Mouse (Mus musculus): ENCODE measurements at regions not wholly inside any gene's neighbourhood (a gene's known extent, or its start where the extent isn't known, plus 50 kb on each side); places are given as distances from the start of the nearest gene placed in this dataset.
"Not testable (repeated sequence)": the region's sequence is repeated elsewhere in the genome, so short reads cannot be mapped to it uniquely, and the experiment has no call there.

DNA sequence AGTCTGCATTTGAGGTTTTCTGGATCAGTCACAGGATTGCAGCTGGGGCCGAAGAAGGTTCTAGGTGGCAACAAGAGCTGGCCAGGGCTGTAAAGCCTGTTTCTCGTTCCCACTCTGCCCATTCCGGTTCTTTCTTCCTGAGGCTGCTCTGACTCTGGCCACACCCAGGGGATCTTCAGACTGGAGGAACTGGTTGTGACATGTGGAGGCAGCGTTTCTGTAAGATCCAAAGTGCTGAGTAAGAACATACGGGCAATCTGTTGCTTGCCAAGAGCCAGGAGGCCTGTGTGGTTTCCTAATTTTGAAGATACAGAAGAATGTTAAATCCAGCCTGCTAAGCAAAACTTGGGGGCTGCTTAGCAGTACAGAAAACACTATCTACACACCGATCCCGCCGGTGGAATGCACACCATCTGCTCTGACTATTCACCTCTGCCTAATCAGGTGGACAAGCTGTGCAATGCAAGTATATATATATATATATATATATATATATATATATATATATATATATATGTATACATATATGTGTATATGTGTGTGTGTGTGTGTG, 99.3 kb upstream of the Bmp2k start:
- no peak for DNase-seq

DNA sequence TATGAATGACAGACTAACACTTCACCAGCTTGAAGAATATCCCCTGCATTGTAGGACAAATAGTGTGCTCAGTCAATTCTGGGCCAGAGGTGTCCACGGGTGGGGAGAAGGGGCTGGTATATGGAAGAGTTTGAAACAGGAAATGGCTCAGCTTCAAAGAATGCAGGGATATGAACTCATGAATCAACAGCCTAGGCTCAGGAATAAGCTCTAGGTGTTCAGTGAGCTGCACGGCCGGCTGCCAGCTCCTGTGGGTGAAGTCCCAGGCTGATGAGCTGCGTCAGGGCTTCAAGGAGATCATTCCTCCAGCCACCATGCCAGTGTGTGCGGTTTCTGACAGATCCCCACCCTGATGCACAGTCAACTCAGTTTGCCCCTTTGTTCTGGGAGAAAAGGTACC, 98.8 kb upstream of the Bmp2k start:
- no peak for DNase-seq

DNA sequence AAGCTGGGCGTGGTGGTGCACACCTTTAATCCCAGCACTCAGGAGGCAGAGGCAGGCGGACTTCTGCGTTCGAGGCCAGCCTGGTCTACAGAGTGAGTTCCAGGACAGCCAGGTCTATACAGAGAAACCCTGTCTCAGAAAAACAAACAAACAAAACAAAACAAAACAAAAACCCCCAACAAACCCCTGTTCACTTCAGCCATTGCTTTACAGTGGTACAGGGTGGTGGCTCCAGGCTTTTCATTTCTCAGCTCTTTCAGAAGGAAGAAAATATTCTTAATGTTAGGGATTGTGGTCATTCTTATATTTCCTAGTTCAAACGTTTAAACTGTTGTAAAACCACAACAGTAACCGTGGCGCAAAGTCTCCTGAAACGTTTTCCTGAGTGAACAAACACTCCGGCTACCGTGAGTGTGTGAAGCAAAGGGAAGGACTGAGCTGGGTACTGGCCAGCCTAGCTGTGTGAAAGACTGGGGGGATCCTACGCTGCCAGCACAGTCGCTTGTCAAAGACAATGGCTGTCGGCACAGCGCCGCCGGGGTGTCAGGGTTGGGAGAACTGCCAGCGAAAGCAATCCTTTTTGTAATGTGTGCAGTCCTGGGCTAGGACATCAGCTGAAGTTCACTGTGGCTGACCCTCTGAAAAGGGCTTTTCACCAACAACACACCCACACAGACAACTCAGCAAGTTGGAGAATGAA, 91.8 kb upstream of the Bmp2k start:
- DNase-seq, result peak; percentile 13 to 50

DNA sequence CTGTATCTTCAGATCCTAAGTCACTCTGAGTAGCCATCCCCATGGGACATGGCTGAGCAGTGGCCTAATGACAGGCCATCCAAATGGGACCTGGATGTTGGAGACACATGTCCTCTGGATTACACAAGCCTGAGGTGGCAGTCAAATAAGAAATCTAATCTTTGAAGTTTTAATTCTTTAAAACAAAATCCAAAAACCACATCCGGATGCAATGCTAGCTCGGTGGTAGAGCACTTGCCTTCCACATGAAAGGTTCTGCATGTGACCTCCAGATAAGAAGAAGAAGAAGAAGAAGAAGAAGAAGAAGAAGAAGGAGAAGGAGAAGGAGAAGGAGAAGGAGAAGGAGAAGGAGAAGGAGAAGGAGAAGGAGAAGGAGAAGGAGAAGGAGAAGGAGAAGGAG, 89.1 kb upstream of the Bmp2k start:
- not testable (repeated sequence) for DNase-seq

DNA sequence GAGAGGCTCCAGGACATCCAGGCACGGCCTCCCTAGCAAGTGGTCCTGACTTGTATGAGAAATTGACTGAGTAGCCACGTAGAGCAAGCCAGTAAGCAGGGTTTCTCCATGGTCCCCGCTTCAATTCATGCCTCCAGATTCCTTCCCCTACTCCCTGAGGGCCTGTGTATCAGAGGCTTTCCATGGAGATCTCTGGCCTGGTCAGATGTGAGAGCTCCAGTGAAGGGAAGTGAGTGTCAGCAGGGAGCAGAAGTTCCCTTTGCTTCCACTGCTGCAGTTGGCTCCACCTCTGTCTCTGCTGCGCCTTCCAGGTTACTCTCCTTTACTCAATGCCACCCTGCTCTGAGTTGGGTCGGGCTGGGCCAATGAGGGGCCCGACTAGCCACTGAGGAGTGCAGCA, 88.3 kb upstream of the Bmp2k start:
- DNase-seq, result no peak

DNA sequence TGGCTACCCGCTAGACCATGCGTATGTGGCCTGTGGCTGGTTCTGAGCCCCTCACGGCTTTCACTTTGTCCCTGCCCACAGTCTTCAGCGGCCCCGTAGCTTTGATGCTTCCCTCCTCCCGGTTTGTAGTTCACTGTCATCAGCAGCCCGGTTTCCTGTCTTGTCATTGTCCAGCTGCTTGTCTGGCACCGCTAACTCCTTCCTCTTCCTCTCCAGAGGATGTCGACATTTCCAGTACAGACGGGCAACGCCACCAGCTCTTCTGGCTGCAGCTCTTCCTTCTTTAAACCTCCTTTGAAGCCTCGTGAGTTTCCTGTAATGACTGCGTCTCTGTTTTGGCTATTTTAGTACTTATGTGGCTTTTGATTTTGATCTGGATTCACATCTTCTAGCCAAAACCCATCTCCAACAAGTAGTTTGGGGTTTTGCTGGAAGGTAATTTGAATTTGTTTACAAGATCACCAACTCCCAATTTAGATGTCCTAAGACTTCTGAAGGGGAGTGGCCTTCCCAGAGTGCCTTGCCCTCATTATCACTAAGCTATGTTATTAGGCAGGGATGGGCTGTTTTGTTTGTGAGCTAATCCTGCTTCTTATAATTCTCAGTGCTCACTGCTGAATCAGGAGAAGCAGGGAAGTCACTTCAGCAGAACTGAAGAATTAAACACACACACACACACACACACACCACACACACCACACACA, 85.8 kb upstream of the Bmp2k start:
- DNase-seq, result peak in 1 of 2 experiments; percentile 10

DNA sequence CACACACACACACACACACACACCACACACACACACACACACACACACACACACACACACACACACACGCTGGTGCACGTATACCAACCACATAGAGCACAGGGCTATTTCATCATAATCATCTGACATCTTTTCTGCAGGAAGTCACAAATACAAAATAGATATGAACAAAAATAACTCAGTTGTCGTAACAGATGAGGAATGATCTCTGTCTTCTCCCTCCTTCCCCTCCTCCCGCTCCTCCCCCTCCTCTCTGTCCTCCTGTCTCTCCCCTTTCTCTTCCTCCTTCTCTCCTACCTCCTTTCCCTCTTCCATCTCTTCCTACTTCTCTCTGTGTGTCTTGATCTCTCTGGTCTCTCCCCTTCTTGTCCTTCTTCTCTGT, 85.2 kb upstream of the Bmp2k start:
- DNase-seq, result no peak

DNA sequence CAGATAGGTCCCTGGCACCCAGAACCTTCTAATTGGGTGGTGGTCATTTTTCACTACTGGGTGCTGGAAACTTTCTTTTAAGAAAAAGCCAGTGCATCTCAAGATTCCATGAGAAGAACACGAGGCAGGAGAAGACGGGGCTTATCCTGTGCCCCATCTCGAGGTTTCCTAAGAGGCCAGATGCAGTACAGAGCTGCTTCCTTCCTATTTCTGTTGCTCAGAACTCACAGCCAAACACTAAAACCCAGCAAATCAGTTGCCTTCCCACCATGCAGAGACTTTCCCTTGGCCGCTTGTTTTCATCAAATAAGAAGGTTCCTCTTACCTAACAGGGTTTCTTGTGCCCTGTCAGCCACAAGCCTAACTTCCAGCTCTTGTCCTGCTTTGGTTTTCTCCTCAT, 84.7 kb upstream of the Bmp2k start:
- no peak for DNase-seq

DNA sequence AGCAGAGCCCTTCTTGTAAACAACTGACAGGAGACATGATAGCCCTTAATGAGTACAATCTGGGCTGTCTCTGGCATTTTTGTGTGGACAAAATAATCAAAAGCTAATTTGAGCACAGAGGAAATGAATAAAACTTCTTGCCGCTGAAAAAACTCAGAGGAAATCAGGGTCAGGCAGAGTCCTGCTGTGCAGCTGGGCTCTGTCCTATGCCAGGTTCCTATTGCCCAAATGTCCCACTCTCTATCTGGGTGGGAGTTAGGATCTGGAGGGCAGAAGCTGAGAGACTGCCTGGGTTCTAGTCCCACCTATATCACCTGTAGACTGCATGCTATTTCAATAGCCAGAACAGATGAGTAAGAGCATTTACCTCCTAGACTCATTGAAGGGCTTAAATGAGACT, 83.8 kb upstream of the Bmp2k start:
- no peak for DNase-seq

DNA sequence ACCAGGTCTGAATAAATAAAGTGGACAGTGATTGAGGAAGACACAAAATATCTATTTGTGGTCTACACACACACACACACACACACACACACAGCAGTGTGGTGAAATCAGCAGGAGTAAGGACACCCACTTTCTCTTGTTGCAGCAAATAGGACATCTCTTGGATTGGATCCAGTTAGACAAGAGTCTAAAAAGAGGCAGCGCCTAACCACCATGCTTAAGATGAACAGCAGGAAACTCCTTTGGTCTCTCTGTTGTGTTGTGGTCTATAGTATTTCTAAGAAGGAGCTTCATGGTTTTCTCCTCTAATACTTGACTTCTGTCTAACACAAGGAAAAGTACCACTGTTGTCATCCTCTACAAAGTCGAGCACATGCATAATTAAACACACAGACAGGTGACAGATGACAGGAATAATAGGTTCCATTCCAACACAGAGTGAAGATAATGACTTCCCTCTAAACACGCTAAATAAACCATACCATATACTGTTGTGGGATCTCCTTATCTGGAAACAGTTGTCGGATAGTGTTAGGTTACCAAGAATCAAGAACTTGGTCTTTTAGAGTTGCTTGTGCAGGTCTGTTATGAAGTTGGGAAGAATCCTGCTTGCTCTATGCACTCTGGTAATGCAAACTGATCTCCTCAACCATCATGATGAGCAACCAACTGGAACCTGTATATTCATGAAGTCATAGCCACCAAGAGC, 82.6 kb upstream of the Bmp2k start:
- no peak for DNase-seq

DNA sequence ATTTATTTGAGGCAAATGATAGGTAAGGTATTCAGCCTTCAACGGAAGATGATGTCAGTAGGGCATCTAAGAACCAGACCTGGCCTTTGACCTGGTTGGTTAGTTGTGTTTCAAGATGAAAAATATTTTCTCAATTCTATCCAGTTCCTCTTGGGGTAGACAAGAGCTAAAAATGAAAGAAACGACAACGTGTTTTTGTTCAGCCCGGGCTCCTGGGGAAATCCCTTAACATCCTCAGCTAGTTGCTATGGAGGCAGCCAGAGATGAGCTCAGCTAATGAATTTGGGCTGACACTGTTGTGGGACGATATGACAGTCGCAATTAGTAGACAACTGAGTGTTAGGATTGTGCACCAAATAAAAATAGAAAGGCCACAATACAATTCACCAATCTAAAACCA, 80.6 kb upstream of the Bmp2k start:
- no peak for DNase-seq

DNA sequence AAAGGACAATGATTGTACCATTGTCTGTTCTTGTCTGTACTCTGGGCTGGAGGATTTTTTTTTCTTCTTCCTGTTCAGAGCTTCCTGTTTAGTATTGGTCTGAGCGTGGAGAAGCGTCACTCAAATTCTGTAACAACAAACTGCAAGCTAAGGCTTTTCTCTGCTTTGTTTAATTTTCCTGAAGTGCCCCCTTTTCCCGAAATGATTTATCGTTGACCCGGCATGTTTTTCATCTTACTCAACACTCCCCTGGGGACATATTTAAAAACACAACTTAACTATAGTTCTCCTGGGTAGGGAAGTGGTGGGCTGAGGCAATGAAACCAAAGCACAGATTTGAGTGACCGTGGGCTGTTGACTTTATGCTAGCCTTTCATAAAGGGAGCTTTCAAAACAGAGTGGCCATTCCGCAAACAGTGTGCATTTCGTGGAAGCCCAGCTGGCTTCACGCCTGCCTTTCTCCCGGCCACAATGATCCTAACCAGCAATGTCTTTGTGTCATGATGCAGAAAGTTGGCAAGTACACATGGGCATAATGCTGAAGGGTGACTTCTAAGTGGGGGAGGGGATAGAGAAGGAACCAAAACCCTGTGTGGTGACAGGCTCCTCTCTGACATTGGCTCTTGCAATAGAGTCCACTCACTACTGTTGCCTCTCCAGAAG, 79.8 kb upstream of the Bmp2k start:
- no peak for DNase-seq

DNA sequence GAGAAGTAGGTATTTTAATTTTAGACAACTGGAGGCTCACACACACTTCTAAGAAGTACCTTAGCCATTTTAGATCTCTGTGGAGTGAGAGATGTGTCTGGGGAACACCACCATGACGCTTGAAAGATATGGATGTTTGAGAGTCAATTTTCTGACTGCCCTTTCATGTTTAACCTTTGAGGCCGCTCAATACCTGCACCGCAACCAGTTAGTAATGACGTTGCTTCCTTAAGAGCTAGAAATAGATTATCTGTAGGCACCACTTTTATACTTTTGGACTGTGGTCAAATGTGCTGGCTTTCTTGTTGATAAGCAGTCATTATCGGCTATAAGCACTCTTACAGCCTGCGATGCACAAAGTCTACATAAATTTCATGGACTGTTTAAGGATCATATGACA, 78.3 kb upstream of the Bmp2k start:
- no peak for DNase-seq

DNA sequence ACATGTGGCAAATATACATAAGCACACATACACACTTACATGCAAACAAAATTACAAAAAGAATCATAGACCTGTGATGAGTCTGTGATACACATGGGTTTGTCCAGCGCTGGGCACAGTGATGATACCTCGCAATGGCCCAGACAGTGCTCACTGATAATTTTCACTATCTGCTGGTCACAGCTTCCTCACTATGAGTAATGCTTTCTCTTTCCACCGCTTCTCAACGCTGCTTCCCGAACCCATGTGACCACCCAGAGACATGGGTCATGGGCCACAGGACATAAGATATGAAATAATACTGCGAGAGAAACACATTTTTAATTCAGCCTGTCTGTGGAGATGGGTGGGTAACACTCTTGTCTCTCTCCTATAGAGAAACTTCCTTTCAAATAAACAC, 76.5 kb upstream of the Bmp2k start:
- DNase-seq, result no peak

DNA sequence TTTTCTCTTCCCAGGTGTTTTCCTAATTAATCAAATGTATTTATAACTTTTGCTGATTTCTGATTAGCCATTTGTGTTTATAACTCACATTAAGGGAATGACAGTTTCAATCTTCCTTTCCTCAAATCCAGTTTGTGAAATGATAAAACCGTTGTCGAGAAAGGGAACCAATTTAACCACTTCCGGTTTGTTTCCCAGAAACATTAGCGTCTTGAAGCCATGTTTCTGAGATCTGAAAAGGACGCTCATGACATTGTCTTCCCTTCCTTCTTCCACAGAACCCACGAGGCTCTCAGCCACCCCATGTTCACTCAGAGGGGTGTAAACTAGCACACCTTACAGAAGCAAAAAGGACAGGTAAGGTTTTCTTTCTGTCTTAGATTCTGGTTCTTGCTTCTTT, 76.0 kb upstream of the Bmp2k start:
- DNase-seq, result no peak

DNA sequence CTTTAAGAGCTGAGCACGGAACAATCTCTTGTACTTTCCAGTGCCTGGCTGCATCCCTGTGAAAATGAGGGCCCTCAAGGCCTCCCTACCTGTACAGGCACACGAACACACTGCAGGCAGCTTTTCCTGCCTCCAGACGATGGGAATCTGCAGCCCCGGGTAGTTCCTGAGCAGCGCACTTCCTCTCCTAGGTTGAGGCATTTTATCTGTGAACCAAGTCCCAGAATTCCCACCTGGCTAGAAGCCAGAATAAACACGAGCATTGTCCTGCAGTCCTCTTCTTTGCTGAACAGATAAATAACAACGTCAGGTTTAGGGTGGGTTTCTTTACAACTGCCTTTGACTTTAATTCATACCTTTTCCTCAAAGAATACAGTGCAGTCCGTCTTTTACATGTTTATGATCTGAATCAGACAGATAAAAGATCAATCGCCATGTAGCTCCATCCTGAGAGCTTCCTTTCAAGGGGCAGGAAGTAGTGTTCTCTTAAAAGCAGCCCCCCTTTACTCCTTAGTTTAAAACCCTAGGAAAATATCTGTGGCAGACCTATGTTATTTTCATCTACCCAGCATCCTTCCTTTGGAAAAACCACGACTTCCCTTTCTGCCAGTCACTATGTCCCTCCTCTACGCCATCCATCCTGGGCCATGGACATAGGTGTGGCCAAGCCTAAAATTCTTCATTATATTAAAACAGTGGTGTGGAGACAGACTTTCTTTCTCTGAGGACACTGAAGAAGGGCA, 75.3 kb upstream of the Bmp2k start:
- DNase-seq, result no peak

DNA sequence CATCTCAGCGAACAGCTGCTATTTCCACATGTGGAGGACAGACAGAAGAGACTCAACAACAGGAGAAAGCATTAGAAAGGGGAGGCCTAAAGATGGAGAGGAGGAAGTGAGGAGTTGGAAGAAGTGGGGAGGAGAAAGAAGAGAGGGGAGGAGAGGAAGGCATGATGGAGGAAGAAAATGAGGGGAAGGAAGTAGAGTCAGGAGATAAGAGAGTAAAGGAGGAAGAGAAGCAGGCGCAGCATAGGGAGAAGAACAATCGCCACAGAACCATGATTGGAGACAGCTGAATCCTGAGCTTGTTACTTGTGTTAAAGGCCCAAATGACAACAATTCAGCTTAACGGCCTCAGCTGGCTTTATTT, 74.8 kb upstream of the Bmp2k start:
- no peak for DNase-seq

DNA sequence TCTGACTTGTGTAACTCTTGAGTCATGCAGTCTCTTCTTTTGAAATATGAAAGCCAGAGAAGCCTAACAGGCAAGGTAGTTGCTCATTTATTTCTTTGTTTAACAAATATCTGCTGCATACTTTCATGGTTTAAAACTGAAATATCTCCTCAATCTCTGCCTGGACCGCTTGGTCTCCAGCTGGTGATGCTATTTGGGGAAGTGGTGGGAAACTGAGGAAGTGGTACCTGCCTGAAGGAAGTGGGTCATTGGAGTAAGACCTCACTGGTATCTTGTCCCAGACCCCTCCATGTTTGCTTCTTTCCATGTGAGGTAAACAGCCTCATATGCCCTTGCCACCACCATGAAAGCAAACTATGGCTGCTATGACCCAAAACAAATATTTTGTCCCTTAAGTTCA, 74.0 kb upstream of the Bmp2k start:
- DNase-seq, result no peak

DNA sequence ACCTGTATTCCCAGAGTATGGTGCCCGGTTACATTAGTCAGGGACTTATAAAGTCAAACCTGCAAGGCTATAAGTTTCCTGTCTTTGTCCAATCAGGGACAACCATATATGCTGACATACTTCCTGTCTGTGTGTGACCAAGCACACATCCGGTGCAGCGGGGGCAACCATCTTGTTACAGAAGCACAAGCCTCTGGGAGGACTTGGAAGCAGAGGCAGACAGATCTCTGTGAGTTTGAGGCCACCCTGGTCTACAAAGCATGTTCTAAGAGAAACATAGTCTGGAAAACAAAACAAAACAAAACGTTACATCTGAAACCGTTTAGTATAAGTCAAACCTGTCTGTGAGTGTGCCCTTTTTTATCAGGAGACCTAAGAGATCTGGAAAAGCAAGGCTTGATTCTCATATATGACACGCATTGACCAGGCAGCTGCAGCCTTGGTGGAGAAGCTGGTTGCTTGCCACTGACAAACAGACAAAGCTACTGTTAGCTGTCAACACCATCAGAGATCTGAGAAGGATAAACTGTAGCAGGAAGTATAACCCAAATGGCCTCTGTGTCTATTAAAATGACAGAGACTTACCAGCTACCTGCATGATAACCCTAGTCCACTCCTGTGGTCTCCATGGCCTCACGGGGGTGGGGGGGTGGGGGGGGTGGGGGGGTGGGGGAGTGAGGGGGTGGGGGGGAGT, 72.6 kb upstream of the Bmp2k start:
- no peak for DNase-seq

DNA sequence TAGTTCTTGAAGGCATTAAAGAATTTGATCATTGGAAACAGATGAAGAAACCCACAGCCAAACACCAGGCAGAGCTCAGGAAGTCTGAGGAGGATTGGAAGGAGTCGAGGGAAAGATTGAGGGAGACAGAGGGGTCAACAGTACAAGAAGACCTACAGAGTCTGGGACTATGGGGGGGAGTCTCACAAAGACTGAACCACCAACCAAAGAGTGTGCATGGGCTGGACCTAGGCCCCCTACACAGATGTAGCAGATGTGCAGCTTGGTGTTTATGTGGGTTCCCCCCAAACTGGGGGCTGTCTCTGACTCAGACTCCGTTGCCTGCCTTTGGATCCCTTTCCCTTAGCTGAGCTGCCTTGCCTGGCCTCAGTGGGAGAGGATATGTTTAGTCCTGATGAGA, 71.5 kb upstream of the Bmp2k start:
- DNase-seq, result no peak

DNA sequence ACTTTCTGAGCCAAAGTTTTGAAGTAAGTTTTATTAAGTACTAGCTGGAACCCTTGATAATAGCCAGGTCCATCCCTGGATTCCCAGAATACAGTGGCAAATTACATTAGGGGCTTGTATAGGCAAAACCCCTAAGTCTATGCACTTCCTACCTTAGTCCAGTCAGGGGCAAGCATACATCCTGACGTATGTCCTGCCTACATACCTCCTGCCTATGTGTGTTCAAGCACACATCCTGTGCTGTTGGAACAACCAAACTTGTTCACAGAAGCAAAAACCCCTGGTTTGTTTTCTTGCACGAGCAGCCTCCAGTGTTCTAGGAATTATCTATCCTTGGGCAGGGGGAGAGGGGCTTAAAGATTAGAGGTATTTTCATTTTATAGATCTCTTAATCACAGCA, 66.4 kb upstream of the Bmp2k start:
- no peak for DNase-seq

DNA sequence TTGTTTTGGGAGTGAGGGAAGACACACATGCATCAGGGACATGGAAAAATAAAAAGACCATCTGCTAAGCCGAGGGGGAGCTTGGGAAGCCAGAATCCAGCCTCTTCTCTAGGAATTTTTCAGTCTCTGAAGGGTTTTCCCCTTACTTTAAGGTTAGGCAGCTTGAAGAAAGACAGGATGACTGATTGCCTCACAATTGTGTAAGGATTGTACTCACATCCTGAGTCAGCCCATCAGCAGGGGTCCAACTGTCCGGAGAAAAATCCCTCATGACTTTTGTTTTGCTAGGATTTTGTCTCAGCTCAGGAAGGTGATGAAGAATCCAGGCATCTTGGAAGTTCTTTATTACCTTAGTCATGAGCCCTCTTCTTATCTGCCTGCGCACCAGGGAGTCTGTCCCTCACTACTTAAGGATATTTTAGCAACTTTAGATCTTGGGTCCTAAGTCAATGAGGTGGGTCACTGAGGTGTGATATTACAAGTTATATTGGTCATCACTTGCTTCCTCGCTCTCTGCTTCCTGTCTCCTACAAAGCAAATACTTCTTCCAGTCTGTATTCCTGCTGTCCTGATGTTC, 65.8 kb upstream of the Bmp2k start:
- no peak for DNase-seq

All from cerebellum, postnatal 25 days (tissue).